Mouse (Mus musculus): ENCODE data around the gene Nid1.
"Not testable (repeated sequence)": the region's sequence is repeated elsewhere in the genome, so short reads cannot be mapped to it uniquely, and the experiment has no call there.

The Nid1 gene

GRCm38 (mm10) chr13:13437460-13438015 lies at the start of gene Nid1:
TSS of gene Nid1 (plus strand) at chr13:13437551.
- DNase-seq (ENCODE audit: low read depth, low spot score); H3K36me3 ChIP-seq (ENCODE audit: control insufficient read depth, insufficient read depth, low read length, poor library complexity, severe bottlenecking): not testable (repeated sequence)

GRCm38 (mm10) chr13:13393228-13394095 lies 43.9 kb upstream of the Nid1 start, which contains the start of gene Gpr137b:
TSS of gene Gpr137b (minus strand) at chr13:13394014.
- DNase-seq (ENCODE audit: low read depth, low spot score), result peak; percentile 31
- not testable (repeated sequence) for H3K27me3 ChIP-seq (ENCODE audit: control insufficient read depth, insufficient read depth, low read length, poor library complexity, severe bottlenecking)

More at GRCm38 (mm10) chr13:13437460-13438015, at the start of gene Nid1:
- not testable (repeated sequence) for H3K27me3 ChIP-seq (ENCODE audit: control insufficient read depth, insufficient read depth, low read length, poor library complexity, severe bottlenecking)

GRCm38 (mm10) chr13:13394096-13394395 lies 43.3 kb upstream of the Nid1 start:
- not testable (repeated sequence) for H3K36me3 ChIP-seq (ENCODE audit: control insufficient read depth, insufficient read depth, low read length, poor library complexity, severe bottlenecking); H3K27me3 ChIP-seq (ENCODE audit: control insufficient read depth, insufficient read depth, low read length, poor library complexity, severe bottlenecking)
- peak; percentile 35 for DNase-seq (ENCODE audit: low read depth, low spot score)

More at GRCm38 (mm10) chr13:13393228-13394095, 43.9 kb upstream of the Nid1 start, which contains the start of gene Gpr137b:
- H3K36me3 ChIP-seq (ENCODE audit: control insufficient read depth, insufficient read depth, low read length, poor library complexity, severe bottlenecking), result not testable (repeated sequence)

GRCm38 (mm10) chr13:13400851-13401250 lies 36.5 kb upstream of the Nid1 start:
- H3K36me3 ChIP-seq (ENCODE audit: control insufficient read depth, insufficient read depth, low read length, poor library complexity, severe bottlenecking); H3K27me3 ChIP-seq (ENCODE audit: control insufficient read depth, insufficient read depth, low read length, poor library complexity, severe bottlenecking); DNase-seq (ENCODE audit: low read depth, low spot score): not testable (repeated sequence)

GRCm38 (mm10) chr13:13402818-13403217 lies 34.5 kb upstream of the Nid1 start:
- not testable (repeated sequence) for DNase-seq (ENCODE audit: low read depth, low spot score)

DNA sequence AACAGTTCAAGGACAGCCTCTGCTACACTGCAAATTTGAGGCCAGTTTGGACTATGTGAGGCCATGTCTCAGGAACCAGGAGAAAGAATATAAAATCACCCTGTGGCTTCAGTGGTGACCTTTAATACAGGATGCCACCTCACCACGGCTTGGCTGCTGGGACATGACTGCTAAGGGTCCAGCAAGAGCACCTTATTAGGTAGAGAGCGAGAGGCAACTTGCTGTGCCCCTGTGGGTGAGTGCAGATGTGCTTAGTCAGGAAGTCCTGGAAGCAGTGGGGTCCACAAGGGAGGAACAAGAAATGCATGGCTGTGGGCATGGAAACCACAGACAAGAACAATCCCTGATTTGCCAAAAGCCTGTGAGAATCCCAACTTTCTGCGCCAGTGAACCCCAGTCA lies 34.0 kb upstream of the Nid1 start:
- H3K36me3 ChIP-seq (ENCODE audit: control insufficient read depth, insufficient read depth, low read length, poor library complexity, severe bottlenecking); H3K27me3 ChIP-seq (ENCODE audit: control insufficient read depth, insufficient read depth, low read length, poor library complexity, severe bottlenecking); DNase-seq (ENCODE audit: low read depth, low spot score): not testable (repeated sequence)

More at GRCm38 (mm10) chr13:13402818-13403217, 34.5 kb upstream of the Nid1 start:
- H3K36me3 ChIP-seq (ENCODE audit: control insufficient read depth, insufficient read depth, low read length, poor library complexity, severe bottlenecking); H3K27me3 ChIP-seq (ENCODE audit: control insufficient read depth, insufficient read depth, low read length, poor library complexity, severe bottlenecking): not testable (repeated sequence)

DNA sequence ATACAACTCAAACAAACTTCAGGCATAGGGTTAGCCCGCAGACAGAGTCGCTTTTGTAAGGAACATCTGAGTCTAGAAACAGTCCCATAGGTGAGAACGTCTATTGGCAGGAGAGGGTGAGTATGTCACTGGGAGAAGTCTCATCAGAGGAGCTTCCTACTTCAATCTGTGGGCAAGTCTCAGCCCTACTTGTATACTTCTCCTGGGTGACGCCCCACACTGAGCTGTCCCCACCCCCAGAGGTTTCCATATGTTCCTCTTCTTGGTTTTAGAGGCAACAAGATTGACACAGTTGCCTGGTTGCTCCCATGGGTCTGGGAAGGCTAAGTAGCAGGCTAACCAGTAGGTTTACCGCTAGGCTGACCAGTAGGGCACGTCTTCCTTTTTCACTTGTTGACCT lies 33.5 kb upstream of the Nid1 start:
- not testable (repeated sequence) for H3K27me3 ChIP-seq (ENCODE audit: control insufficient read depth, insufficient read depth, low read length, poor library complexity, severe bottlenecking); H3K36me3 ChIP-seq (ENCODE audit: control insufficient read depth, insufficient read depth, low read length, poor library complexity, severe bottlenecking); DNase-seq (ENCODE audit: low read depth, low spot score)

DNA sequence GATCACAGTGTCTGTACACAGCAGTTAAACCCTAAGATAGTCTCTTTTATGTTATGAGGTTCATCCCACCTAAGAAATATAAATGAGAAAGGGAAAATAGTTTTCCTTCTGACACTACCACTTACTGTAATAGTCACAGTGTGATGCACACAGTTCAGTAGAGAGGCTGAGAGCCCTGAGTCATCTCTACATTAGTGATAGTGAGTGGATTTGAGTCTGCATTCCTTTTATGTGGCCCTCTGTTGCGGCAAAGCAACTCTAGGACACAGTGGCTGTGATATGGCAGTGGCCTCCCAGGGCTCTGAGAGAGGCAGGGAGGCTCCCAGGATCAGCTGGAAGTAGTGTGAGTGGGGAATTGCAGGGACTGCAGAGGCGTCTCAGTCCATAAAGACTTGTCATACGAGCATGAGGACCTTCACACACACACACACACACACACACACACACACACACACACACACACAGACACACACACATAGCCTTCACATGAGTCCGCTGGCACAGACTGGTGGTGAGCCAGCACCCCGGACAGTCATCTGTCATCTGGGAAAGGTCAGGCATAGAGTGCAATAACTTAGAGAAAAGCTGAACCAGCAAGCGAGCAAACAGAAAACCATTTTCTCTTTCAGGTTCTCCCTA lies 32.7 kb upstream of the Nid1 start:
- not testable (repeated sequence) for H3K27me3 ChIP-seq (ENCODE audit: control insufficient read depth, insufficient read depth, low read length, poor library complexity, severe bottlenecking); H3K36me3 ChIP-seq (ENCODE audit: control insufficient read depth, insufficient read depth, low read length, poor library complexity, severe bottlenecking); DNase-seq (ENCODE audit: low read depth, low spot score)

DNA sequence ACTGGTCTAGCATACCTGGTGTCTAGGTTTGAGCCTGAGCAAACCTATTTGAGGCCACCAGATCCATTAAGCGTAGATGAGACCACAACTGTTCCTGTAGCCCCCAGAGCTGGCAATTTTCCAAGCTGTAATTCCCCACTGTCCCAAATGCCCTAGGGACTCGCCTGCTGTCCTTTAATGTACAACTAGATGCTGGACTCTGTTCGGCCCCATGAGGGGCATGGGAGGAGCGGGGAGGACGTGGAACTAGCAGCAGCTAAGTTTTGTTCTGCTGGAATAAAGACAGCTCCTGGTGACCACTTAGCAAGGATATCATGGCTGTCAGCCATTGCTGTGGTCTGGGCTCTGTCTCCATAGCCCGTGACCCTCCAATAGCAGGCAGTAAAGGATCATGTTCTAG lies 31.8 kb upstream of the Nid1 start:
- H3K36me3 ChIP-seq (ENCODE audit: control insufficient read depth, insufficient read depth, low read length, poor library complexity, severe bottlenecking); H3K27me3 ChIP-seq (ENCODE audit: control insufficient read depth, insufficient read depth, low read length, poor library complexity, severe bottlenecking); DNase-seq (ENCODE audit: low read depth, low spot score): not testable (repeated sequence)

GRCm38 (mm10) chr13:13414206-13414605 lies 23.1 kb upstream of the Nid1 start:
- H3K36me3 ChIP-seq (ENCODE audit: control insufficient read depth, insufficient read depth, low read length, poor library complexity, severe bottlenecking), result no peaks in the 10 kb centered on the region
- no peak for DNase-seq (ENCODE audit: low read depth, low spot score)
- H3K27me3 ChIP-seq (ENCODE audit: control insufficient read depth, insufficient read depth, low read length, poor library complexity, severe bottlenecking), result no peaks in the 10 kb centered on the region

- not testable (repeated sequence) for H3K36me3 ChIP-seq (ENCODE audit: control insufficient read depth, insufficient read depth, low read length, poor library complexity, severe bottlenecking); H3K27me3 ChIP-seq (ENCODE audit: control insufficient read depth, insufficient read depth, low read length, poor library complexity, severe bottlenecking)
- peak; percentile 72 for DNase-seq (ENCODE audit: low read depth, low spot score)
These were observed 22.0 kb upstream of the Nid1 start for GRCm38 (mm10) chr13:13415120-13416006.

DNA sequence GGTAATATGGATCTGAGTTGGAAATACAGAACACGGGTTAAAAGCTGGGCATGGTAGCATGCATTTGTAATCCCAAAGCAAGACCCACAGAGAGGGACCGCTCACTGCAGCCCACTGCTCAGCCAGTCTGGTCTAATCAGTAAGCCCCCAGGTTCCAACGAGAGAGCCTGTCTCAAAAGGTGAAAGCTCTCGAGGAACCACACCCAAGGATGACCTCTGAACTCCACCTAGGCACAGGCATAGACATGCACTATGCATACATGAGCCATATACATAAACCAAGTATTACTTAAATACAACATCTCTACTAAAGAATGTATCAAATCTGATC lies 21.4 kb upstream of the Nid1 start:
- not testable (repeated sequence) for H3K27me3 ChIP-seq (ENCODE audit: control insufficient read depth, insufficient read depth, low read length, poor library complexity, severe bottlenecking); DNase-seq (ENCODE audit: low read depth, low spot score); H3K36me3 ChIP-seq (ENCODE audit: control insufficient read depth, insufficient read depth, low read length, poor library complexity, severe bottlenecking)

- not testable (repeated sequence) for DNase-seq (ENCODE audit: low read depth, low spot score); H3K27me3 ChIP-seq (ENCODE audit: control insufficient read depth, insufficient read depth, low read length, poor library complexity, severe bottlenecking); H3K36me3 ChIP-seq (ENCODE audit: control insufficient read depth, insufficient read depth, low read length, poor library complexity, severe bottlenecking)
These were observed 18.5 kb upstream of the Nid1 start for GRCm38 (mm10) chr13:13418859-13419258.

DNA sequence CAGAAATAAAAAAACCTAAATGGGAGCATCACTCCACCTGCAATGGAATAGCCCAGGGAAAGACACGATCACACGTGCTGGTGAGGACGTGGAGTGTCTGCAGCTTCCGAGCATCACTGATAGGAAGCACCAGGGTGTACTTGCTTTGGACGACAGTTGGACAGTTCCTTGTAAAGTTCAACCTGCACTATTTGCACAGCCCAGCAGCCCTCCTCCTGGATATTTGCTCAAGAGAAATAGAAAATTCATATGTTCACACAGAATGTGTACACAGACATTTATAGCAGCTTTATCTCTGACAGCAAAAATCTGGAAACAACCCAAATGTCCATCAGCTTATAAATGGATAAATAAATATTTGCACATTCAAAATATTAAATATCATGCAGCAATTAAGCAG lies 14.1 kb upstream of the Nid1 start:
- not testable (repeated sequence) for H3K27me3 ChIP-seq (ENCODE audit: control insufficient read depth, insufficient read depth, low read length, poor library complexity, severe bottlenecking); H3K36me3 ChIP-seq (ENCODE audit: control insufficient read depth, insufficient read depth, low read length, poor library complexity, severe bottlenecking); DNase-seq (ENCODE audit: low read depth, low spot score)

All from splenic B cell, adult 2 months (primary cell).